Mouse (Mus musculus) liver, embryonic 13.5 days (tissue): ENCODE results near the gene Gm20721. TPM values are rescaled to one million over a fixed set of nuclear protein-coding genes. Genes with fewer than 3 reads are reported as not detected.

ENCODE experiments used
- ATAC-seq: fragments of 200-750 bp; cut with Nextera tagmentation; 2 replicates; pipeline ENCODE4 v1.8.0; 2017; ENCODE audit warnings: low read depth, mild to moderate bottlenecking, moderate number of reproducible peaks, moderate library complexity
- DNase-seq: peaks from one replicate; pipeline ENCODE4 v3.0.0; 2022
- H3K27ac ChIP-seq: fragments of 300-500 bp; sonication (generic); 2 replicates; pipeline ENCODE4 v1.5.1; 2015; ENCODE audit warnings: moderate library complexity, mild to moderate bottlenecking, inconsistent platforms
- H3K27me3 ChIP-seq: fragments of 300-500 bp; sonication (generic); 2 replicates; pipeline ENCODE4 v1.6.1; 2015; ENCODE audit warnings: mild to moderate bottlenecking, inconsistent platforms
- H3K36me3 ChIP-seq: fragments of 300-500 bp; sonication (generic); 2 replicates; pipeline ENCODE4 v1.6.1; 2015; ENCODE audit warnings: mild to moderate bottlenecking, inconsistent platforms
- H3K4me1 ChIP-seq: fragments of 300-500 bp; sonication (generic); replicated peaks from 2 replicates; pipeline ENCODE4 v1.6.1; 2015; ENCODE audit warnings: inconsistent platforms
- H3K4me2 ChIP-seq: fragments of 300-500 bp; sonication (generic); 2 replicates; pipeline ENCODE4 v1.6.1; 2015; ENCODE audit warnings: inconsistent platforms, mild to moderate bottlenecking, moderate library complexity
- H3K4me3 ChIP-seq: fragments of 300-500 bp; sonication (generic); replicated peaks from 2 replicates; pipeline ENCODE4 v1.5.1; 2015; ENCODE audit warnings: mild to moderate bottlenecking, inconsistent platforms
- H3K9ac ChIP-seq: fragments of 300-500 bp; sonication (generic); 2 replicates; pipeline ENCODE4 v1.6.1; 2015; ENCODE audit warnings: mild to moderate bottlenecking, inconsistent platforms
- H3K9me3 ChIP-seq: fragments of 300-500 bp; sonication (generic); replicated peaks from 2 replicates; pipeline ENCODE4 v1.6.1; 2016; ENCODE audit warnings: inconsistent platforms
- WGBS: fragments of 180-500 bp; shearing (Covaris S2); methylation state at CpG from one replicate; pipeline ENCODE4 v1.1.7; 2015; ENCODE audit not compliant: insufficient replicate concordance; 5-methylcytosine and 5-hydroxymethylcytosine counted together
- polyA plus RNA-seq: library from polyadenylated mRNA; unstranded; fragments of >200 nt; fragmentation: Nextera tagmentation; extraction: Ambion mirVana; gene quantifications from 2 replicates; pipeline ENCODE4 v1.2.1, GENCODE M21; 2015

Gene Gm20721
- polyA plus RNA-seq, 1 experiment from 2014 or later: 43.2 TPM

GRCm38 (mm10) chr2:174343566-174343965 lies 2.9 kb downstream of the Gm20721 start:
- Histone ChIP-seq H3K27me3 (no peaks in the 10 kb centered on the region), H3K36me3 (peaks cover 76% of the 10 kb centered on the region), H3K9me3 (no peaks in the 10 kb centered on the region), H3K9ac (no peak overlapping the region), H3K4me1 (peaks cover 55% of the 10 kb centered on the region), H3K27ac (no peak overlapping the region; the same call in 1 of the 2 replicates), H3K4me3 (no peak overlapping the region), H3K4me2 (peak overlapping the region; percentile 10; the same call in 1 of the 2 replicates)
- DNase-seq: no peak
- 16% methylated on average over 1 of the region's 1 CpGs for WGBS
- ATAC-seq: no peak

GRCm38 (mm10) chr2:174342793-174343400 lies 3.6 kb downstream of the Gm20721 start:
- H3K36me3 ChIP-seq: peaks cover 76% of the 10 kb centered on the region
- 75% methylated on average over 8 of the region's 8 CpGs for WGBS

GRCm38 (mm10) chr2:174340893-174341580 lies 5.5 kb downstream of the Gm20721 start:
- WGBS: 62% methylated on average over 4 of the region's 4 CpGs
- H3K4me2 ChIP-seq: no peak overlapping the region
- ATAC-seq (no peak), DNase-seq (no peak)
- H3K9ac ChIP-seq: no peak overlapping the region
- H3K4me1 ChIP-seq: peaks cover 68% of the 10 kb centered on the region
- H3K4me3 ChIP-seq: no peak overlapping the region
- H3K36me3 ChIP-seq: peaks cover 75% of the 10 kb centered on the region
- H3K27ac ChIP-seq: no peak overlapping the region
- H3K9me3 ChIP-seq: no peaks in the 10 kb centered on the region
- no peaks in the 10 kb centered on the region for H3K27me3 ChIP-seq

More at GRCm38 (mm10) chr2:174342793-174343400, 3.6 kb downstream of the Gm20721 start:
- H3K27me3 ChIP-seq: no peaks in the 10 kb centered on the region
- DNase-seq (no peak), ATAC-seq (no peak)
- no peak overlapping the region for H3K9ac ChIP-seq
- H3K4me1 ChIP-seq: peaks cover 55% of the 10 kb centered on the region
- no peaks in the 10 kb centered on the region for H3K9me3 ChIP-seq
- H3K27ac ChIP-seq: no peak overlapping the region; the same call in 1 of the 2 replicates
- H3K4me2 ChIP-seq: no peak overlapping the region
- H3K4me3 ChIP-seq: no peak overlapping the region

GRCm38 (mm10) chr2:174340229-174340892 lies 6.2 kb downstream of the Gm20721 start:
- Histone ChIP-seq H3K4me2 (no peak overlapping the region), H3K9me3 (no peaks in the 10 kb centered on the region), H3K9ac (no peak overlapping the region), H3K27ac (no peak overlapping the region), H3K4me3 (no peak overlapping the region), H3K4me1 (peaks cover 75% of the 10 kb centered on the region), H3K36me3 (peaks cover 75% of the 10 kb centered on the region), H3K27me3 (no peaks in the 10 kb centered on the region)
- ATAC-seq (no peak), DNase-seq (no peak)
- 74% methylated on average over 3 of the region's 3 CpGs for WGBS

GRCm38 (mm10) chr2:174339701-174340100 lies 6.8 kb downstream of the Gm20721 start:
- 77% methylated on average over 1 of the region's 1 CpGs for WGBS
- ATAC-seq: no peak
- peaks cover 81% of the 10 kb centered on the region for H3K4me1 ChIP-seq
- no peak overlapping the region for H3K27ac ChIP-seq
- H3K4me3 ChIP-seq: no peak overlapping the region
- no peak for DNase-seq
- no peak overlapping the region for H3K9ac ChIP-seq
- no peak overlapping the region for H3K4me2 ChIP-seq
- no peaks in the 10 kb centered on the region for H3K27me3 ChIP-seq
- H3K9me3 ChIP-seq: no peaks in the 10 kb centered on the region
- H3K36me3 ChIP-seq: peaks cover 74% of the 10 kb centered on the region

GRCm38 (mm10) chr2:174337275-174337674 lies 9.2 kb downstream of the Gm20721 start:
- H3K4me2 ChIP-seq: no peak overlapping the region
- 84% methylated on average over 13 of the region's 13 CpGs for WGBS
- no peak overlapping the region for H3K27ac ChIP-seq

GRCm38 (mm10) chr2:174334415-174334814 lies 12.1 kb downstream of the Gm20721 start:
- Histone ChIP-seq H3K9me3 (no peaks in the 10 kb centered on the region), H3K27ac (no peak overlapping the region), H3K9ac (no peak overlapping the region), H3K4me1 (peaks cover 73% of the 10 kb centered on the region), H3K36me3 (peaks cover 38% of the 10 kb centered on the region), H3K4me2 (no peak overlapping the region), H3K27me3 (no peaks in the 10 kb centered on the region), H3K4me3 (no peak overlapping the region)
- ATAC-seq (no peak), DNase-seq (no peak)
- 86% methylated on average over 10 of the region's 10 CpGs for WGBS

More at GRCm38 (mm10) chr2:174337275-174337674, 9.2 kb downstream of the Gm20721 start:
- ATAC-seq: no peak
- Histone ChIP-seq H3K9me3 (no peaks in the 10 kb centered on the region), H3K4me1 (peaks cover 85% of the 10 kb centered on the region), H3K27me3 (no peaks in the 10 kb centered on the region), H3K4me3 (no peak overlapping the region), H3K36me3 (peaks cover 59% of the 10 kb centered on the region), H3K9ac (no peak overlapping the region)
- no peak for DNase-seq

- peak overlapping the region; percentile 36 for H3K4me2 ChIP-seq
- H3K27me3 ChIP-seq: no peaks in the 10 kb centered on the region
- no peaks in the 10 kb centered on the region for H3K9me3 ChIP-seq
- ATAC-seq (no peak), DNase-seq (no peak)
- 0 out of 2 replicates have a peak overlapping the region, but pooled peaks have one; percentile 7 for H3K9ac ChIP-seq
- WGBS: 22% methylated on average over 7 of the region's 7 CpGs
- H3K4me3 ChIP-seq: no peak overlapping the region
- H3K4me1 ChIP-seq: peaks cover 76% of the 10 kb centered on the region
- H3K27ac ChIP-seq: peak overlapping the region; percentile 50; the same call in 1 of the 2 replicates
- H3K36me3 ChIP-seq: peaks cover 33% of the 10 kb centered on the region
Measured at GRCm38 (mm10) chr2:174333239-174333890, 13.1 kb downstream of the Gm20721 start.

GRCm38 (mm10) chr2:174331282-174332030 lies 15.1 kb downstream of the Gm20721 start:
- peak overlapping the region; percentile 97 for H3K9ac ChIP-seq
- no peaks in the 10 kb centered on the region; the same call in 1 of the 2 replicates for H3K9me3 ChIP-seq
- WGBS: 33% methylated on average over 12 of the region's 12 CpGs
- H3K36me3 ChIP-seq: peaks cover 29% of the 10 kb centered on the region
- peaks cover 76% of the 10 kb centered on the region for H3K4me1 ChIP-seq
- ATAC-seq (no peak), DNase-seq (no peak)
- H3K4me3 ChIP-seq: peak overlapping the region; percentile 96
- H3K4me2 ChIP-seq: peak overlapping the region; percentile 98
- no peaks in the 10 kb centered on the region for H3K27me3 ChIP-seq
- H3K27ac ChIP-seq: peak overlapping the region; percentile 91

- peak; percentile 44 for DNase-seq
- peaks cover 72% of the 10 kb centered on the region for H3K4me1 ChIP-seq
- WGBS: under 1% methylated on average over 42 of the region's 48 CpGs
Measured at GRCm38 (mm10) chr2:174330616-174331191, 15.8 kb downstream of the Gm20721 start.

More at GRCm38 (mm10) chr2:174330616-174331191, 15.8 kb downstream of the Gm20721 start:
- peak; percentile 52 for ATAC-seq
- H3K4me3 ChIP-seq: peak overlapping the region; percentile 96
- H3K9me3 ChIP-seq: no peaks in the 10 kb centered on the region; the same call in 1 of the 2 replicates
- peak overlapping the region; percentile 98 for H3K4me2 ChIP-seq
- H3K36me3 ChIP-seq: peaks cover 21% of the 10 kb centered on the region
- no peaks in the 10 kb centered on the region for H3K27me3 ChIP-seq
- H3K27ac ChIP-seq: peak overlapping the region; percentile 91
- H3K9ac ChIP-seq: peak overlapping the region; percentile 97
